Mouse (Mus musculus): Measurements from ENCODE around the gene March5.

The March5 gene

GRCm38 (mm10) chr19:37263566-37263942 lies 56.2 kb downstream of the March5 start:
- in situ Hi-C loops (cut with MboI, MseI): no loop called here

- in situ Hi-C loops (cut with MboI, MseI): no loop called here
Observed at GRCm38 (mm10) chr19:37263943-37264897, 56.9 kb downstream of the March5 start.

- in situ Hi-C loops (cut with MboI, MseI): no loop called here
Observed at GRCm38 (mm10) chr19:37265333-37266103, 58.2 kb downstream of the March5 start.

- in situ Hi-C loops (cut with MboI, MseI): no loop called here
Observed at GRCm38 (mm10) chr19:37269106-37269505, 61.8 kb downstream of the March5 start.
